Mouse (Mus musculus): ENCODE results near the gene H6pd. TPM values are rescaled to one million over a fixed set of nuclear protein-coding genes. Genes with fewer than 3 reads are reported as not detected.

Gene H6pd
- total and polyA plus RNA-seq, 3 experiments = 6.9 to 10.8 TPM; not detected in 1

- Histone ChIP-seq H3K79me2 (ENCODE audit: control insufficient read depth, insufficient read depth, low read length, poor library complexity) (no peaks in the 10 kb centered on the region), H3K27me3 (ENCODE audit: control insufficient read depth in 1 of 2, insufficient read depth in 2 of 2, low read length in 2 of 2) (peaks cover 3 to 18% of the 10 kb centered on the region in 2 experiments)
- no peak for DNase-seq (ENCODE audit: low read depth, low spot score)
Measured at GRCm38 (mm10) chr4:149932108-149932815, 76.6 kb downstream of the H6pd start.

DNA sequence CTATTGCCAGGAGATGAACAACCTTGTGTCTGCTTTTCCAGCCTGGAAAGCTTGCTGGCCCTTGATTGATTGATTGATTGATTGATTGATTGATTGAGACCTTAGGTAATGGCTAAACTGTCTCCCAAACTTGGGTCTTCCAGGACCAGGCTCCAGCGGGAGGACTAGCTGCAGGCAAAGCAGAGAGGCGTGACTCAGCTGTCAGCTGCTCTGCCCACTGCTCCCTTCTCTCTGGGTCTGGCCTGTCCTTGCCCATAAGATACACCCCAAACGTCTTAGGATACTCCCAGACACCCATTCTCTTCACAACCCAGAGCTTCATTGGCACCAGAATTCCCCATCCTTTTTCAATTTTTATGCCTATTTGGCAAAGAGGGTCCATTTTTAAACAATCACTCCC is 78.1 kb downstream of the H6pd start:
- peaks cover 0 to 11% of the 10 kb centered on the region in 2 experiments; a peak in 3 of 4 replicates for H3K27me3 ChIP-seq (ENCODE audit: control insufficient read depth in 1 of 2, insufficient read depth in 2 of 2, low read length in 2 of 2)
- H3K9me3 ChIP-seq (replicated peaks; ENCODE audit: insufficient read depth, low read length) = no peaks in the 10 kb centered on the region
- no peak for DNase-seq (ENCODE audit: low read depth, low spot score)
- no peak overlapping the region for H3K9ac ChIP-seq (ENCODE audit: control insufficient read depth, low read depth, low read length, poor library complexity, severe bottlenecking)
- H3K4me1 ChIP-seq (ENCODE audit: control insufficient read depth in 1 of 2, insufficient read depth in 2 of 2, low read length in 2 of 2) = no peaks in the 10 kb centered on the region
- TF ChIP-seq KAT2A (conservative IDR thresholded peaks at IDR 0.05; ENCODE audit: low read depth, low read length) (no peak), ZNF384 (IDR thresholded peaks at IDR 0.05; ENCODE audit: low read depth, low read length) (no peak), MYC (IDR thresholded peaks at IDR 0.05; ENCODE audit: low read depth, low read length) (no peak), USF1 (IDR thresholded peaks at IDR 0.05; ENCODE audit: low read depth, low read length) (no peak), MAFK (IDR thresholded peaks at IDR 0.05; ENCODE audit: borderline replicate concordance, low read depth, low read length) (no peak), MXI1 (IDR thresholded peaks at IDR 0.05; ENCODE audit: low read depth, low read length) (no peak), MAX (IDR thresholded peaks at IDR 0.05; ENCODE audit: low read length) (no peak), TAL1 (IDR thresholded peaks at IDR 0.05; ENCODE audit: low read length) (no peak), JUND (IDR thresholded peaks at IDR 0.05; ENCODE audit: low read depth, low read length) (no peak), ZKSCAN1 (IDR thresholded peaks at IDR 0.05; ENCODE audit: low read depth, low read length) (no peak), RAD21 (IDR thresholded peaks at IDR 0.05; ENCODE audit: low read depth, low read length) (no peak), GABPA (IDR thresholded peaks at IDR 0.05; ENCODE audit: low read depth, low read length) (no peak), NRF1 (IDR thresholded peaks at IDR 0.05; ENCODE audit: insufficient read depth, low read depth, low read length, poor library complexity, severe bottlenecking) (no peak), MAZ (IDR thresholded peaks at IDR 0.05; ENCODE audit: low read depth, low read length) (no peak), SIN3A (IDR thresholded peaks at IDR 0.05; ENCODE audit: low read length) (no peak)
- H3K4me3 ChIP-seq (ENCODE audit: control insufficient read depth in 1 of 2, insufficient read depth in 1 of 2, low read depth in 2 of 2, low read length in 2 of 2) = no peak overlapping the region
- no peaks in the 10 kb centered on the region for H3K36me3 ChIP-seq (ENCODE audit: control insufficient read depth in 1 of 2, insufficient read depth in 2 of 2, low read length in 2 of 2)
- H3K27ac ChIP-seq (ENCODE audit: control insufficient read depth, low read depth, low read length) = no peak overlapping the region
- H3K79me2 ChIP-seq (ENCODE audit: control insufficient read depth, insufficient read depth, low read length, poor library complexity) = no peaks in the 10 kb centered on the region

More at GRCm38 (mm10) chr4:149932108-149932815, 76.6 kb downstream of the H6pd start:
- Histone ChIP-seq H3K9ac (ENCODE audit: control insufficient read depth, low read depth, low read length, poor library complexity, severe bottlenecking) (no peak overlapping the region), H3K36me3 (ENCODE audit: control insufficient read depth in 1 of 2, insufficient read depth in 2 of 2, low read length in 2 of 2) (no peaks in the 10 kb centered on the region), H3K4me3 (ENCODE audit: control insufficient read depth in 1 of 2, insufficient read depth in 1 of 2, low read depth in 2 of 2, low read length in 2 of 2) (no peak overlapping the region), H3K9me3 (replicated peaks; ENCODE audit: insufficient read depth, low read length) (no peaks in the 10 kb centered on the region), H3K4me1 (ENCODE audit: control insufficient read depth in 1 of 2, insufficient read depth in 2 of 2, low read length in 2 of 2) (no peaks in the 10 kb centered on the region), H3K27ac (ENCODE audit: control insufficient read depth, low read depth, low read length) (no peak overlapping the region)
- TF ChIP-seq USF1 (IDR thresholded peaks at IDR 0.05; ENCODE audit: low read depth, low read length) (no peak), E2F4 (IDR thresholded peaks at IDR 0.05; ENCODE audit: borderline replicate concordance, low read depth, low read length) (no peak), BHLHE40 (IDR thresholded peaks at IDR 0.05; ENCODE audit: borderline replicate concordance, low read depth, low read length) (no peak), HCFC1 (IDR thresholded peaks at IDR 0.05; ENCODE audit: low read depth, low read length) (no peak)

Other genes with a start within 250 kb of the H6pd start
- 20.6 and 21.4 TPM in 2 replicates for gene Slc25a33, start 234.7 kb downstream of the H6pd start, total RNA-seq (2012; rRNA removed)
- 100 to 1,000 TPM in 1 of 2 experiments, 10 to 100 TPM in 1; 24.8 to 103 TPM for gene Slc25a33, start 234.7 kb downstream of the H6pd start, polyA plus RNA-seq (2012; ENCODE audit: insufficient read depth in 1 of 2, insufficient read length in 2 of 2, low read depth in 1 of 2, low replicate concordance in 2 of 2, missing spikeins in 1 of 2)
- 0.12 TPM in 1 of 2 replicates, not detected in the other for gene Spsb1, start 54.0 kb downstream of the H6pd start, total RNA-seq (2012; rRNA removed)
- gene Spsb1, start 54.0 kb downstream of the H6pd start, polyA plus RNA-seq (2012; ENCODE audit: insufficient read depth in 1 of 2, insufficient read length in 2 of 2, low read depth in 1 of 2, low replicate concordance in 2 of 2, missing spikeins in 1 of 2) = under 1 TPM in 1 of 2 experiments, not detected in 1; 0.25 TPM
- gene Gpr157, start 78.3 kb upstream of the H6pd start, total RNA-seq (2012; rRNA removed) = 0.19 and 0.20 TPM in 2 replicates
- gene Gpr157, start 78.3 kb upstream of the H6pd start, polyA plus RNA-seq (2012; ENCODE audit: insufficient read depth in 1 of 2, insufficient read length in 2 of 2, low read depth in 1 of 2, low replicate concordance in 2 of 2, missing spikeins in 1 of 2) = under 1 TPM in 1 of 2 experiments, not detected in 1; 0.88 TPM
- 0.58 and 0.65 TPM in 2 replicates for gene Slc2a5, start 110.3 kb upstream of the H6pd start, total RNA-seq (2012; rRNA removed)
- gene Slc2a5, start 110.3 kb upstream of the H6pd start, polyA plus RNA-seq (2012; ENCODE audit: insufficient read depth in 1 of 2, insufficient read length in 2 of 2, low read depth in 1 of 2, low replicate concordance in 2 of 2, missing spikeins in 1 of 2) = 1 to 10 TPM in 1 of 2 experiments, not detected in 1; 4.9 TPM
- gene Slc2a7, start 139.9 kb upstream of the H6pd start, total RNA-seq (2012; rRNA removed) = not detected in 2 replicates
- gene Slc2a7, start 139.9 kb upstream of the H6pd start, polyA plus RNA-seq (2012; ENCODE audit: insufficient read depth in 1 of 2, insufficient read length in 2 of 2, low read depth in 1 of 2, low replicate concordance in 2 of 2, missing spikeins in 1 of 2) = under 1 TPM in 1 of 2 experiments, not detected in 1; 0.06 TPM
- not detected in 2 replicates for gene Car6, start 192.3 kb upstream of the H6pd start, total RNA-seq (2012; rRNA removed)
- gene Car6, start 192.3 kb upstream of the H6pd start, polyA plus RNA-seq (2012; ENCODE audit: insufficient read depth in 1 of 2, insufficient read length in 2 of 2, low read depth in 1 of 2, low replicate concordance in 2 of 2, missing spikeins in 1 of 2) = under 1 TPM in 1 of 2 experiments, not detected in 1; 0.19 TPM
- 254 and 516 TPM in 2 replicates for gene Eno1, start 227.7 kb upstream of the H6pd start, total RNA-seq (2012; rRNA removed)
- gene Eno1, start 227.7 kb upstream of the H6pd start, polyA plus RNA-seq (2012; ENCODE audit: insufficient read depth in 1 of 2, insufficient read length in 2 of 2, low read depth in 1 of 2, low replicate concordance in 2 of 2, missing spikeins in 1 of 2) = 1,000 to 10,000 TPM in 1 of 2 experiments, 100 to 1,000 TPM in 1; 737 to 5,492 TPM